Mouse (Mus musculus) liver, embryonic 14.5 days (tissue): ENCODE measurements around the gene Rundc3a.

Experiments used
- CTCF ChIP-seq: IDR thresholded peaks from 2 replicates; pipeline ENCODE4 v1.5.1; 2016; ENCODE audit warnings: antibody characterized with exemption, low read depth, control low read depth
- EP300 ChIP-seq: IDR thresholded peaks from 2 replicates; pipeline ENCODE4 v1.6.1; 2016; ENCODE audit warnings: antibody characterized with exemption, low read depth

GRCm38 (mm10) chr11:102385075-102385474 is 8.1 kb upstream of the Rundc3a start:
- TF ChIP-seq CTCF (no peak), EP300 (no peak)
